Mouse (Mus musculus): ENCODE measurements at regions not wholly inside any gene's neighbourhood (a gene's known extent, or its start where the extent isn't known, plus 50 kb on each side); places are given as distances from the start of the nearest gene placed in this dataset.

DNA sequence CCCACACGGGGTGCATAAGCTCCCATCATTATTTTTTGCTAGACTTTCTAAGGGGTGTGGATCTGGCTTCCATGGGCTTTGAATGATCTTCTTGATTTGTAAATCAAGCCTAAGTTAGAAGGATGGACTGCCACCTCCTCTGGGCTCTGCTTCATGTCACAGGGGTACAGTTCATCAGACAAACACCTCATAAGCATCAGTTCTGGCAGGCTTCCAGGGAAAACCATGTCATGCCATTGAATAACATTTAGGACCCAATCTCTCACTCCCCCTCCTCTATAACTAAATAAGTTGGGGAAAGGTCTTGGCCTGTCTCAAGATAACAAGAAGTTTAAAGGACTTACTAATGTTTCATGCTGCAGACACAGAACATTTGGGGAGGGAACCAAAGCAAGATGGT, 115.0 kb downstream of the Gm10295 start:
- no peak for DNase-seq (ENCODE audit: low read depth)
- TF ChIP-seq POLR2A (IDR thresholded peaks at IDR 0.05; ENCODE audit: borderline replicate concordance, extremely low read depth, insufficient read depth, insufficient read length, poor library complexity, severe bottlenecking) (no peak), CTCF (IDR thresholded peaks at IDR 0.05; ENCODE audit: borderline replicate concordance, extremely low read depth, insufficient read depth, insufficient read length) (no peak)

DNA sequence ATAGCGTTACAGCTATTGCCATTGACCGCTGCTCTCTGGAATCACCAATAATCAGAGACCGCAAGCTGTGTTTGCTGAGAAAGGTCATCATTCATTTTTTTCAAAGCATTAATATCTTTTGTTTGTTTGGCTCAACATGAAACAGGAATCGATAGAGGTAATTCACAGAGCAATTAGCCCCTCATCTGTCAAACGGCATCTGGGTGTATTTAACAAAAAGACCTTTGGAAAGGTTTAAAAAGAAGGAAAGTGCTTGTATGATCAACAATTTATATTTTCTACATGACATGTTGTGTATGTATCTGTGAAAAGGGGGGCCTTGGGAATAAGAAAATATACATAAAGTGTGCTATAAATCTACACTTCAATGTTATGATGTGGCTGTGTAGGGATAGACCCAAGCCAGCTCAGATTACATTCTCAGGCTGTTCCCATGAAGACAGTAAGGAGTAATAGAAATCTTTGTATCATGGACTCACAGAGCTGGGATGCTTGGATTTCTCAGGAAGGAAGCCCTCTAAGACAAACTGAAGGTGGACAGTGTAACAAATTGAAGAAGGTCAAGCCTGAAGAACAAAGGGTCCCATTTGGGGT, 117.0 kb downstream of the Gm10295 start:
- DNase-seq (ENCODE audit: low read depth), result peak; percentile 29
- TF ChIP-seq CTCF (IDR thresholded peaks at IDR 0.05; ENCODE audit: borderline replicate concordance, extremely low read depth, insufficient read depth, insufficient read length) (no peak), POLR2A (IDR thresholded peaks at IDR 0.05; ENCODE audit: borderline replicate concordance, extremely low read depth, insufficient read depth, insufficient read length, poor library complexity, severe bottlenecking) (no peak)

DNA sequence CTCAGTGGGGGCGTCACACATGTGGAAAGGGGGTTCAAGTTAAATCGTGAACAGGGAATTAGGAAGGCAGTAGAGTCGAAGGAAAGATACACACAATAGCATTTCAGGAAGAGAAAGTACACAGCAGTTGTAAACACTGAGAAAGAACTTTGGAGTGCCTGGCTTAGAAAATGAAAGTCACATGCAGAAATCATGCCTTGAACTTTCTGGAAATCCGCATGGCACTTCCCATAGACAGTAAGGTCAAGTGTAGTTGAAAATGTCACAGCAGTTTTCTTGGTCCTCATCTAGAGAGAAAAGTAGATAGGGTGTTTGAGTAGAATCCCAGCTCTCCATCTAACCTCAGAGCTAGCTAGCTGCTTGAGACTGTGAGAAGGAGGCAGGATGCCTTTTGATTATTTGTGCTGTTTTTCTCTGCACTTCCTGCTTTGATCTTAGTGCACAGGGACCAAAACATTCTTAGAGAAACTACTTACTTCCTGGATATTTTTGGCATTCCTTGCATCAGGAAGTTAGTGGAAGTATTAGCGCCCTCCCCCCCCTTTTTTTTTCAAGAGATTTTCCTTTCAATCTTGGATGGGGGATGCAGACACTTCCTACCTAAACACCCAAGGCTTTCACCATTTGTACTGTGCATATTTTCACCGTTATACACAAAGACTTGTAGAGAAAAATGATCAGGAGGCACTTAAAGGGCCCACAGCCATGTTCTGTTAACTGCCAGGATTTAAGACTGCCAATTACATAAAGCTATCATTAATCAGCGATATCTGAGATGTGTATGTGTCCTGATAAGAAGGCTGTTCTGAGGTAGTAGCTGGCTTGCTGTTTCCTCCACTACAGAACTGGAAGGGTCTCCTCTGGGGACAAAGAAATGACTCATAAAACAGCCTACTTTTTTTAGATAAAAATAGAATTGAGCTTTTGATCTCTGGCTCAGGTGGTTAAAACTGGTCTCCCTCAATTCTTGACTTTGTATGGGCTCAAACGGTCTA, 118.2 kb downstream of the Gm10295 start:
- DNase-seq (ENCODE audit: low read depth), result no peak
- no peak for TF ChIP-seq CTCF (IDR thresholded peaks at IDR 0.05; ENCODE audit: borderline replicate concordance, extremely low read depth, insufficient read depth, insufficient read length)
- no peak for TF ChIP-seq POLR2A (IDR thresholded peaks at IDR 0.05; ENCODE audit: borderline replicate concordance, extremely low read depth, insufficient read depth, insufficient read length, poor library complexity, severe bottlenecking)

DNA sequence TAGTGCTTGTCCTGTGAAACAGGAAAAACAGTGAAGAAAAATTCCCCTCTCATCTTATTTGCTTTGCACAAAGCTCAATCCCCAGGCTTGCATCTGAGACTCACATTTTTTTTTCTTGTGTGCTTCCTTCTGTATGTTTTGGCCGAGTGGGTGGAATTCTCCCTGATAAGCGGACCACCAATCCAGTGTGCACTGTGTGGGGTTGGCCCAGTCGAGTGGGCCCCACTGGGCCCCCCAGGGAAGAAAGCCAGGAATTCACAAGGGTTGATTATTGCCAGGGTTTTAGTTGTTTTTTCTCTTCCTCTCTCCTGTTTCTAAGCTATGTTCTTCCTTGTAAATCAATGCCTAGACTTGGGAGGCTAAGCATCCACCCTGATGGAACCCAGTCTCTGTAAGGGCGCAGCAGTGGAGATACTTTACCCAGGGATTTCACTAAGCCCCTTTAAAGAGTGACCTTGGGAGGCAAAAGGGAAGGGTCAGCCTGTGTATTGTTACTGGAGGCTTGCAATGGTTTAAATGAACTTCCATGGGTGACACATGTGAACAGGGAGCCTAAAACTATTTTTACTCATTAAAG, 120.3 kb downstream of the Gm10295 start:
- TF ChIP-seq POLR2A (IDR thresholded peaks at IDR 0.05; ENCODE audit: borderline replicate concordance, extremely low read depth, insufficient read depth, insufficient read length, poor library complexity, severe bottlenecking) (no peak), CTCF (IDR thresholded peaks at IDR 0.05; ENCODE audit: borderline replicate concordance, extremely low read depth, insufficient read depth, insufficient read length) (no peak)
- no peak for DNase-seq (ENCODE audit: low read depth)

GRCm38 (mm10) chr7:71229183-71229582, 122.1 kb downstream of the Gm10295 start:
- no peak for TF ChIP-seq CTCF (IDR thresholded peaks at IDR 0.05; ENCODE audit: borderline replicate concordance, extremely low read depth, insufficient read depth, insufficient read length)
- no peak for TF ChIP-seq POLR2A (IDR thresholded peaks at IDR 0.05; ENCODE audit: borderline replicate concordance, extremely low read depth, insufficient read depth, insufficient read length, poor library complexity, severe bottlenecking)
- no peak for DNase-seq (ENCODE audit: low read depth)

DNA sequence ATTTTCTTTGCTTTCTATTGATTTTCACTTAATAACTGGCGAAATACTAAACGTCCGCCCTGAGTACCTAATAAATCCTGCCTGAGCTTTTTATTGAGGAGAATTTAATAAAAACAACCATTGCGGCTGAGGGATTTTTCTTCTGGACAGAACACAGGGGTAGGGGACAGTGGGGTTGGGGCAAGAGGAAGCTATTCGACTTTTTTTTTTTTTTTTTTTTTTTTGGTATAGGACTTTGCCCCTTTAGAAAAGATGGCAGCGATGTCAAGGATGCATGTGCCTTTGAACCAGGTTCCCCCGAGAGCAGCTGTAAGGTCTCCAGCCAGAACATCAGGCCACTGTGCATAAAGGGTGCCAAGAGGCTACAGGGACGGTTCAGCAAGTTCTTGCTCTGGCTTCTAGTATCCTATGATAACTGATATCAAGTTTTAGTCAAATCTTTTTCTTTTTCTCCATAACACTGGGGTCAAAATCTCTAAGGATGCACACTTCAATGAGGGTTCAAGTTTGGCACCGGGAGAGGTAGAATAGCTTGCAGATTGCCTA, 126.9 kb downstream of the Gm10295 start:
- DNase-seq (ENCODE audit: low read depth), result no peak
- TF ChIP-seq POLR2A (IDR thresholded peaks at IDR 0.05; ENCODE audit: borderline replicate concordance, extremely low read depth, insufficient read depth, insufficient read length, poor library complexity, severe bottlenecking) (no peak), CTCF (IDR thresholded peaks at IDR 0.05; ENCODE audit: borderline replicate concordance, extremely low read depth, insufficient read depth, insufficient read length) (no peak)

- TF ChIP-seq CTCF (IDR thresholded peaks at IDR 0.05; ENCODE audit: borderline replicate concordance, extremely low read depth, insufficient read depth, insufficient read length), result no peak
- TF ChIP-seq POLR2A (IDR thresholded peaks at IDR 0.05; ENCODE audit: borderline replicate concordance, extremely low read depth, insufficient read depth, insufficient read length, poor library complexity, severe bottlenecking), result no peak
- DNase-seq (ENCODE audit: low read depth), result peak; percentile 25
These were observed 127.6 kb downstream of the Gm10295 start for GRCm38 (mm10) chr7:71223513-71224319.

DNA sequence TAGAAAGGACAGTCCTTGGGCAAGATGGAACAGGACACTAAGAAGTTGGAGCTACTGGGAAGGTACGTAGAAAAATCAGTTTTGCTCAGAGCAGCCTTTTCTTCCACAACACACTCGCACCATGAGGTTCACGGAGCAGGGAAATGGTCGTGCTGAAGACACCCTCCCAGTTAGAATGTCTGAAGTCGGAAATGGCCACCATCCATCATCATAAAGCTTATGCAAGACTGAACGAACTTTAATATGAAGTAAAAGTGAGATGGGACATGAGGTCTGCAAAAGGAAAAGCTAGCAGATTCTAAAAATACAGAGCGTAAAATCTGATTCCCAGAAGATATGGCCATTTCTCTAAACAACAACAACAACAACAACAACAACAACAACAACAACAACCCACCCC, 133.9 kb downstream of the Gm10295 start:
- DNase-seq (ENCODE audit: low read depth), result no peak
- no peak for TF ChIP-seq POLR2A (IDR thresholded peaks at IDR 0.05; ENCODE audit: borderline replicate concordance, extremely low read depth, insufficient read depth, insufficient read length, poor library complexity, severe bottlenecking)
- no peak for TF ChIP-seq CTCF (IDR thresholded peaks at IDR 0.05; ENCODE audit: borderline replicate concordance, extremely low read depth, insufficient read depth, insufficient read length)

GRCm38 (mm10) chr7:71216808-71217207, 134.5 kb downstream of the Gm10295 start:
- no peak for DNase-seq (ENCODE audit: low read depth)
- TF ChIP-seq POLR2A (IDR thresholded peaks at IDR 0.05; ENCODE audit: borderline replicate concordance, extremely low read depth, insufficient read depth, insufficient read length, poor library complexity, severe bottlenecking) (no peak), CTCF (IDR thresholded peaks at IDR 0.05; ENCODE audit: borderline replicate concordance, extremely low read depth, insufficient read depth, insufficient read length) (no peak)

- DNase-seq (ENCODE audit: low read depth), result no peak
- TF ChIP-seq CTCF (IDR thresholded peaks at IDR 0.05; ENCODE audit: borderline replicate concordance, extremely low read depth, insufficient read depth, insufficient read length) (no peak), POLR2A (IDR thresholded peaks at IDR 0.05; ENCODE audit: borderline replicate concordance, extremely low read depth, insufficient read depth, insufficient read length, poor library complexity, severe bottlenecking) (no peak)
These were observed 136.7 kb downstream of the Gm10295 start for GRCm38 (mm10) chr7:71214500-71215055.

Data from brain, embryonic 14.5 days (tissue).